Mouse (Mus musculus) lung, postnatal 0 days (tissue): ENCODE results near the gene Atxn7l1.

Experiments
- CTCF ChIP-seq: IDR thresholded peaks from 2 replicates; pipeline ENCODE4 v1.5.1; 2016; ENCODE audit warnings: antibody characterized with exemption, mild to moderate bottlenecking
- EP300 ChIP-seq: IDR thresholded peaks from 2 replicates; pipeline ENCODE4 v1.6.1; 2016; ENCODE audit warnings: antibody characterized with exemption, mild to moderate bottlenecking, control low read depth

DNA sequence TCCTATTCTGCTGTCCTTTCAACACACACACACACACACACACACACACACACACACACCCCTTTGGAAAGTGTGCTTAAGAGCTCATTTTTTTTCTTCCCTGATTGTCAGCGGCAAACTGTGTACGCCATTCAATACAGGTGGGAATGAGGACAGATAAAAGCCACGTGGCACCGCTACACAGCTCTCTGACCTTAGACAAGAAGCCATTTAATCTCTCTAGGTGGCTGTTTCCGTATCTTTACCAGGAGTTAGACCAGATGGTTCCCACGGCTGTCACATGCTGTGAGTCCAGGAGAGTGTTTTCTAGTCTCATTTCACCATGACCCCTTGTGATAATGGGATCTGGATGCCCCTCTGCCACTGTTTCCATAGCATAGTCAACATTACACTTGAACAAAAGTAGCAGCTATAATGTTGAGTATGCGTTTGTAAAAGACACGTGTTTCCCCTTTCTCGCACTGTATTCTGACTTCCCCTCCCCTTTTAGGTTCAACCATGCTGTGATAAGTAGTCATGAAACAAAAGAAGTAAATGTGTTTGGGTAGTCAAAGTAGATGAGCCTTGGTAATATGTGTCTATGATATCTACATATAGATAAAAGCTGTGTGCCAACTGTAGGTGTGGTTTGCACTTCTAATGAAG, 70.8 kb downstream of the Atxn7l1 start:
- TF ChIP-seq EP300 (no peak), CTCF (no peak)
